Mouse (Mus musculus): ENCODE measurements around the gene P2ry6.

DNA sequence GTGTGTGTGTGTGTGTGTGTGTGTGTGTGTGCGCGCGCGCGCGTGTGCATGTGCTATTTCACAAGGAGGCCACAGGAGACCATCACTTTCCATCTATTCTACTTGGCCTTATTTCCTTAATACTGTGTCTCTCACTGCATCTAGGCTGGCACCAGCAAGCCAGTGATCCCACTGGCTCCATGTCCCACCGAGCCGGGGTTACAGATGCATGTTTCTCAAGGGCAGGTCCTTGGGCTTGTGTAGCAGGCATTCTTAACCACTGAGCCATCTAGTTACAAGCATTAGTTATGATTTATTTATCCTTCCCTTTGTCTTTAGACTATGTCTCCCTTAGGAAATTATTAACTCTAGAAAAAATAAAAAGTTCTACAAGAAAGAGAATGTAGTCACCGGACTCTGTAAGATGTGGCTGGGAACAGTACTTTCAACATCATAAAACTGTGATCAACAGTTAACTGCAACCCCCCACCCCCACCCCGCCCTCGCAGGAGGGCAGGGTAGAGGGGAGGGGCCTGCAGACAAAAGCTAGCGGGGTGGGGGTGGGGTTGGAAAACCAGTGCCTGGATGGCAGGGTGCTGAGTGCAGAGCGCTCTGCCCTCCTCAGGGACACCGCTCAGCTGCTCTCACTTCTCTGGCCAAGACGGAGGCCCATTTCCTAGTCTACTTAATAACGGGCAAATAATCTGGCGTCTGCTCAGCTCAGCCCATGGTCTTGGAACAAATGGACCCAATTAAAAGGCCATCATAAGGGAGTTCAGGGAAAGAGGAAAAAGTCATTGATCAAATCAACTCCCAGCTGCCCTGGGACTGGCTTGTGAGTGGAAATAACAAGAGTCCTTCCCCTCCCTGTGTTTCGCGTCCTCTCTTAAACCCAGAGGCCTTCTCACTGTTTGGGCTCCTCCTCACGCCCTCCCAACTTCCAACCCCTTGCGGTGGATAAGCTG lies 10.3 kb upstream of the P2ry6 start:
- TF ChIP-seq CTCF (IDR thresholded peaks at IDR 0.05; ENCODE audit: low read depth) (no peak), EP300 (IDR thresholded peaks at IDR 0.05; ENCODE audit: low read depth) (no peak)
